Mouse (Mus musculus): Measurements from ENCODE around the gene Fga. TPM values are rescaled to one million over a fixed set of nuclear protein-coding genes. Genes with fewer than 3 reads are reported as not detected.

Fga gene
- polyA plus RNA-seq, 1 experiment from 2014 or later, result 0.20 TPM

- no peak overlapping the region for H3K27ac ChIP-seq (ENCODE audit: low read depth)
- no peak overlapping the region for H3K4me2 ChIP-seq
- no peaks in the 10 kb centered on the region for H3K4me1 ChIP-seq (ENCODE audit: insufficient read depth)
- DNase-seq (no peak), ATAC-seq (ENCODE audit: insufficient read depth) (no peak)
- H3K9ac ChIP-seq, result no peak overlapping the region
- no peak overlapping the region for H3K4me3 ChIP-seq (ENCODE audit: low read depth, low read length)
- H3K9me3 ChIP-seq (ENCODE audit: low read depth, low read length), result no peaks in the 10 kb centered on the region
- WGBS, result 78% methylated on average over 11 of the region's 11 CpGs
- H3K36me3 ChIP-seq (ENCODE audit: insufficient read depth), result no peaks in the 10 kb centered on the region
- no peak for TF ChIP-seq CTCF (IDR thresholded peaks at IDR 0.05; ENCODE audit: low read depth)
- H3K27me3 ChIP-seq (ENCODE audit: insufficient read depth, low read length), result no peaks in the 10 kb centered on the region
Measured at GRCm38 (mm10) chr3:83010291-83010690, 15.6 kb upstream of the Fga start.

DNA sequence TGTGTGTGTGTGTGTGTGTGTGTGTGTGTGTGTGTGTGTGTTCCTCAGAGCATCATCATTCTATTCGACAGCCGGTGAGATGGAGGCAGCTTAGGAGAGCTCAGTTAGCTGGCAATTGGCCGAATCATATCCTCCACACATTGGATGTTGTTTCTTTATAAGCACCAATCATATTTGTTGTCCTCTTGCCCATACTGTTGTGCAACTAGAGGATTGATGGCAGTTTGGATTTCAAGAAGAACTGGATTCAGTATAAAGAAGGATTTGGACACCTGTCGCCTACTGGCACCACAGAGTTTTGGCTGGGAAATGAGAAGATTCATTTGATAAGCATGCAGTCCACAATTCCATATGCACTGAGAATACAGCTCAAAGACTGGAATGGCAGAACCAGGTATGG is 14.7 kb upstream of the Fga start:
- Histone ChIP-seq H3K4me3 (ENCODE audit: low read depth, low read length) (no peak overlapping the region), H3K4me2 (no peak overlapping the region), H3K9ac (no peak overlapping the region), H3K27ac (ENCODE audit: low read depth) (no peak overlapping the region), H3K9me3 (ENCODE audit: low read depth, low read length) (no peaks in the 10 kb centered on the region), H3K36me3 (ENCODE audit: insufficient read depth) (no peaks in the 10 kb centered on the region), H3K4me1 (ENCODE audit: insufficient read depth) (no peaks in the 10 kb centered on the region), H3K27me3 (ENCODE audit: insufficient read depth, low read length) (no peaks in the 10 kb centered on the region)
- TF ChIP-seq CTCF (IDR thresholded peaks at IDR 0.05; ENCODE audit: low read depth), result no peak
- 82% methylated on average over 4 of the region's 4 CpGs for WGBS
- no peak for ATAC-seq (ENCODE audit: insufficient read depth)
- no peak for DNase-seq

GRCm38 (mm10) chr3:83011565-83011964 is 14.3 kb upstream of the Fga start:
- DNase-seq, result no peak
- no peak for TF ChIP-seq CTCF (IDR thresholded peaks at IDR 0.05; ENCODE audit: low read depth)
- no peak overlapping the region for H3K4me2 ChIP-seq
- no peaks in the 10 kb centered on the region for H3K9me3 ChIP-seq (ENCODE audit: low read depth, low read length)
- no peak overlapping the region for H3K9ac ChIP-seq
- 84% methylated on average over 4 of the region's 4 CpGs for WGBS
- no peak overlapping the region for H3K4me3 ChIP-seq (ENCODE audit: low read depth, low read length)
- H3K36me3 ChIP-seq (ENCODE audit: insufficient read depth), result no peaks in the 10 kb centered on the region
- ATAC-seq (ENCODE audit: insufficient read depth), result no peak
- no peak overlapping the region for H3K27ac ChIP-seq (ENCODE audit: low read depth)
- no peaks in the 10 kb centered on the region for H3K4me1 ChIP-seq (ENCODE audit: insufficient read depth)
- H3K27me3 ChIP-seq (ENCODE audit: insufficient read depth, low read length), result no peaks in the 10 kb centered on the region

DNA sequence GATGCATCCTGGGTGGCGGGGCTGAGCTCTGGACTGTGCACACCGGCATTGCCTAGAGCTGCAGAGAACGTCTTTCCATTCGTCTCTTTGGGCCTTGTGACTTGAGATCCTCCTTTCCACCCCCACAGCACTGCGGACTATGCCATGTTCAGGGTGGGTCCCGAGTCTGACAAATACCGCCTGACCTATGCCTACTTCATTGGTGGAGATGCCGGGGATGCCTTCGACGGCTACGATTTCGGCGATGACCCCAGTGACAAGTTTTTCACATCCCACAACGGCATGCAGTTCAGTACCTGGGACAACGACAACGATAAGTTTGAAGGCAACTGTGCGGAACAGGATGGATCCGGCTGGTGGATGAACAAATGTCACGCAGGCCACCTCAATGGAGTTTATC is 13.2 kb upstream of the Fga start:
- DNase-seq (no peak), ATAC-seq (ENCODE audit: insufficient read depth) (no peak)
- H3K4me1 ChIP-seq (ENCODE audit: insufficient read depth), result no peaks in the 10 kb centered on the region
- H3K4me2 ChIP-seq, result no peak overlapping the region
- no peak for TF ChIP-seq CTCF (IDR thresholded peaks at IDR 0.05; ENCODE audit: low read depth)
- WGBS, result 88% methylated on average over 19 of the region's 19 CpGs
- H3K27ac ChIP-seq (ENCODE audit: low read depth), result no peak overlapping the region
- H3K27me3 ChIP-seq (ENCODE audit: insufficient read depth, low read length), result no peaks in the 10 kb centered on the region
- H3K4me3 ChIP-seq (ENCODE audit: low read depth, low read length), result no peak overlapping the region
- H3K9me3 ChIP-seq (ENCODE audit: low read depth, low read length), result no peaks in the 10 kb centered on the region
- no peak overlapping the region for H3K9ac ChIP-seq
- no peaks in the 10 kb centered on the region for H3K36me3 ChIP-seq (ENCODE audit: insufficient read depth)

DNA sequence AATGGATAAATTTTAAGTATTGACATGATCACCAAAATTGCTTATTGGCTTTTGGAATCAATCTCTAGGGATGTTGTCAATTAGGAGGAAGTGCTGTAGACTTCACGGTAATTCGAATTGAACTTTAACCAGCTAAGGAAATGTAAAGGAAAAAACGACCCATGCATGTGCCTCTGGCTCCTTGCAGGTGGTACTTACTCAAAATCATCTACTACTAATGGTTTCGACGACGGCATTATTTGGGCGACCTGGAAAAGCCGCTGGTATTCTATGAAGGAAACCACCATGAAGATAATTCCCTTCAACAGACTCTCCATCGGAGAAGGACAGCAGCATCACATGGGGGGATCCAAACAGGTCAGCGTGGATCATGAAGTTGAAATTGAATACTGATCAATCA is 11.9 kb upstream of the Fga start:
- TF ChIP-seq CTCF (IDR thresholded peaks at IDR 0.05; ENCODE audit: low read depth), result no peak
- Histone ChIP-seq H3K27me3 (ENCODE audit: insufficient read depth, low read length) (no peaks in the 10 kb centered on the region), H3K9me3 (ENCODE audit: low read depth, low read length) (no peaks in the 10 kb centered on the region), H3K4me2 (no peak overlapping the region), H3K36me3 (ENCODE audit: insufficient read depth) (no peaks in the 10 kb centered on the region), H3K27ac (ENCODE audit: low read depth) (no peak overlapping the region), H3K4me1 (ENCODE audit: insufficient read depth) (no peaks in the 10 kb centered on the region), H3K4me3 (ENCODE audit: low read depth, low read length) (no peak overlapping the region), H3K9ac (no peak overlapping the region)
- WGBS, result 84% methylated on average over 10 of the region's 10 CpGs
- ATAC-seq (ENCODE audit: insufficient read depth) (no peak), DNase-seq (no peak)

DNA sequence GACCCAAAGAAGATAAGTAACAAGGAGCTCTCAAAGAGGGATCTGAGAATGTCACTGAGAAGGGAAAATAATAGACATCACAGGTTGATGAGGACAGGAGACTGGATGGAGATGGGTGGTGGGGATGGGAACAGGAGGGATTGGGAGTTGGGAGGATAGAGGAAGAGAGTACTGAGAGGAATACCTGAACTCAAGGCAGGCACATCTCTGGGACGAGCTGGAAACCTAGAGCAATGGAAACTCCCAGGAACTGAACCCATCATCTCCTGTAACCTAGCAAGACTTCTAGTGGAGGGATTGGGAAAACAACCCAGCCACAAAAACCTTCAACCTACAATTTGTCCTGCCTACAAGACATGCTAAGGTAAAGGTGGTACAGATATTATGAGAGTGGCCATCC is 9.6 kb upstream of the Fga start:
- H3K27me3 ChIP-seq (ENCODE audit: insufficient read depth, low read length), result no peaks in the 10 kb centered on the region
- H3K9me3 ChIP-seq (ENCODE audit: low read depth, low read length), result no peaks in the 10 kb centered on the region
- H3K27ac ChIP-seq (ENCODE audit: low read depth), result no peak overlapping the region
- no peaks in the 10 kb centered on the region for H3K36me3 ChIP-seq (ENCODE audit: insufficient read depth)
- no peak overlapping the region for H3K9ac ChIP-seq
- no peaks in the 10 kb centered on the region for H3K4me1 ChIP-seq (ENCODE audit: insufficient read depth)
- no peak for TF ChIP-seq CTCF (IDR thresholded peaks at IDR 0.05; ENCODE audit: low read depth)
- 63% methylated on average over 1 of the region's 1 CpGs for WGBS
- H3K4me2 ChIP-seq, result no peak overlapping the region
- no peak overlapping the region for H3K4me3 ChIP-seq (ENCODE audit: low read depth, low read length)
- DNase-seq, result no peak
- no peak for ATAC-seq (ENCODE audit: insufficient read depth)

DNA sequence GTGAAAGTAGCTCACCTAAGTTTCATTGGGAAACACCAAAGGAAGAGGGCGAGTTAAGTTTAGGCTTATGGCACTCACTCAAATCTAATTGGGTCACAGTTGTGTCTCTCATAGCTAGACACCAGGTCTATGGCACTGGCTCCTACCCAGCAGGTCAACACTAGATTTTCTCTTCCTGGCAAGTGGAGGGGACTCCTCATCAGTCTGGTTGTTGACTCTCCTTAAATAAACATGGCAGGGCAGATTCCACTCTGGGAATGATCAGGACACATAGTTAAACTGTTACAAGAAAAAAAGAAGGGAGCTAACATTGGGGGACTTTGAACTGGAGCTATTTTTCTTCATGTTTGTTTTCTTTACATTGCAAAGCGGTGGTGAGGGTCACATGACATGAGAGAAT is 5.5 kb upstream of the Fga start:
- H3K9me3 ChIP-seq (ENCODE audit: low read depth, low read length), result no peaks in the 10 kb centered on the region
- H3K9ac ChIP-seq, result no peak overlapping the region
- H3K4me2 ChIP-seq, result no peak overlapping the region
- 57% methylated on average over 2 of the region's 2 CpGs for WGBS
- H3K27ac ChIP-seq (ENCODE audit: low read depth), result no peak overlapping the region
- H3K27me3 ChIP-seq (ENCODE audit: insufficient read depth, low read length), result no peaks in the 10 kb centered on the region
- no peaks in the 10 kb centered on the region for H3K4me1 ChIP-seq (ENCODE audit: insufficient read depth)
- H3K36me3 ChIP-seq (ENCODE audit: insufficient read depth), result no peaks in the 10 kb centered on the region
- H3K4me3 ChIP-seq (ENCODE audit: low read depth, low read length), result no peak overlapping the region
- DNase-seq (no peak), ATAC-seq (ENCODE audit: insufficient read depth) (no peak)
- TF ChIP-seq CTCF (IDR thresholded peaks at IDR 0.05; ENCODE audit: low read depth), result no peak

DNA sequence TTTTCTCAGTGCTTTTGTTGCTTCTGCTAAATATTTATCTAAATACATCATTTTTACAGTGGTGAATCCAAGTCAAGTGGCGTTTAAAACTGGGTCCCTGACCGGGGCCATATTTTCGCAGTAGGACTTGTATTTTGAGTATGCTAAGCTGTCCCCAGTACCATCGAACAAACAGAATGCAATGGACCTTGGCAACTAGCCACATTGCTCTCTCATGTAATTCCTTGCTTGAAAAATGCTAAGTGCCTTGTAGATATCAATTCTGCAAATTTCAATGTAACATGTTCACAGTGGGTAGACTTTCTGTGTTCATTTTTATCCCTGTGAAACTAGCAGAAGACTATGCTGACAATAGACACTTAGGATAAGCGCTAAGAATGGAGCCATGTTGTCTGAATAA is 4.7 kb upstream of the Fga start:
- Histone ChIP-seq H3K4me2 (no peak overlapping the region), H3K4me3 (ENCODE audit: low read depth, low read length) (no peak overlapping the region), H3K27me3 (ENCODE audit: insufficient read depth, low read length) (no peaks in the 10 kb centered on the region), H3K9ac (no peak overlapping the region), H3K4me1 (ENCODE audit: insufficient read depth) (no peaks in the 10 kb centered on the region), H3K9me3 (ENCODE audit: low read depth, low read length) (no peaks in the 10 kb centered on the region), H3K36me3 (ENCODE audit: insufficient read depth) (no peaks in the 10 kb centered on the region), H3K27ac (ENCODE audit: low read depth) (no peak overlapping the region)
- no peak for TF ChIP-seq CTCF (IDR thresholded peaks at IDR 0.05; ENCODE audit: low read depth)
- 78% methylated on average over 5 of the region's 5 CpGs for WGBS
- ATAC-seq (ENCODE audit: insufficient read depth), result no peak
- DNase-seq, result peak; percentile 25

All from lung, embryonic 14.5 days (tissue).